Mouse (Mus musculus): ENCODE measurements around the gene Dstyk. TPM values are rescaled to one million over a fixed set of nuclear protein-coding genes. Genes with fewer than 3 reads are reported as not detected.
A peak's percentile ranks its signal among the peaks of the same experiment; 100 is the strongest.

The Dstyk gene
- total RNA-seq, 4 experiments from 2014 or later = 40.9 to 51.7 (median 42.4) TPM

DNA sequence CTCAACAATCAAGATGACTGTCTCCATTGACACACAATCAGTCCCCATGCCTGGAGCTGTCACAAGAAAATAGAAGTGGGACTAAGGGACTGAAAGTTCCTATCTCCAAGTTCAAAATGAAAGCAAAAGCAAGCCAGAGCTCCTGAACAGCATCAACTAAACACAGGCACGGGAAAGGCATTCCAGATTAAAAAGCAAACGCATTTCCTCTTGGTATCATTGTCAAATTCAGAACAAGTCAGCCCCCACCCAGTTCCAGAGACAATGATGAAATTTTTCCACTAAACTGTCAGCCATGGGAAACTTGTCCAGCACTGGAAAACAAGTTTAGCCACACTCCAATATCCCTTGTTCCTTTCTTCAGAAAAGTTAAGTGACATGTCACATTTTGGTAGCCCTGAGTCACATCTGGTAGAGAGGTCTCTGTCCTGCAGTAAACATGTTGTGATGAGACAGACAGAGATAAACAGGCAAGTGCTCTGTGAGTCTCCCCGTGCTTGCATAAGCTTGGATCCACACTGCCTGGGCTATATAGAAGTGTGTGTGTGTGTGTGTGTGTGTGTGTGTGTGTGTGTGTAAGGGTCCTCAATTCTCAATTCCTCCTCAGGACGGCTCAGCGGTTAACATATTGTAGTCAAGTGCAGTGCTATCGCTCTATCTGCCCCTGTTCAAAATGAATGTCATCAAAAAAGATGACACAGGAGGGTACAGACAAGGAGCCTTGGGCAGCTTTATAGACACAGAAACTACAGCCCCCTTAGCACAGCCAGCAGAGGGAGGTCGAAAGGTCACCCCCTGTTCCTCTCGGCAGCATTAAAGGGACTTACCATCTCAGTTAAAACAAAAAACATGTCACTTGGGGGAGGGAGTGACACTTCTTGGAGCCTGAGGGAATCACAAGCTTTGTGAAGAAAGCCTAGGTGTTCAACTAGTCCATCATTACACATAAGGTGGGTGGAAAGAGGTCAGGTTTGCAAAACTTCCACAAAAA, 28.2 kb upstream of the Dstyk start:
- no peak for DNase-seq (ENCODE audit: low spot score in 2 of 2)

DNA sequence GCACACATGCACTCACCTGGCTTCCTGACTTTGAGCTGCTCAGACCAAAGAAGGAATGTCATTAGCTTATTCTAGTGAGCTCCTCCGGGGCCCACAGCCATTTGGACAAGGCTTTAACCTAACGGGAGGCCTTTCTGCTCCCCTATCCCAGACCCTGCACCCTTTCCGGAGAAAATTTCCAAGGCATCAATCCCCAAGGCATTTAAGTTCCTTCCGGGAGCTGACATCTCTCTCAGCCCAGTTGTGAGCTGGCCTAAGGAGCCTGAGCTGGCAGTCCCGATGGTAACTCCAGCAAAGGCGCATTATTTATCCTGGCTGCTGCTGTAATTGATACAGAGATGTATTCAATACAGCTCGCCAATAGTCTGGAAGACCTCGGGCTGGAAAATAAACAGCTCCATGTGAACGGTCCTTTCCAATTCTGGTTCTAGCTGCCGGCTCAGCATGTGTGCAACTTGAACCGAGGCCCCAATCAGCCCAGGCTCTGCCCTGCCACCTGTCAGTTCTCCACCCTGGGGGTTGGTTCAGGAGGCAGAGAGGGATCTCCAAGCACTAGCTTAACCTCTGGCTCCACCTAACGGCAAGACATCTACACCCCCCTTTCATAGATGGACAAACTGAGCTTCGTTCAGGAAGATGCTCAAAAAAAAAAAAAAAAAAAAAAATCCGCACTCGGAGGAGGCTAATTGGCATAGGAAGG, 27.3 kb upstream of the Dstyk start:
- peak; percentile 54 to 74 for DNase-seq (ENCODE audit: low spot score in 2 of 2)

DNA sequence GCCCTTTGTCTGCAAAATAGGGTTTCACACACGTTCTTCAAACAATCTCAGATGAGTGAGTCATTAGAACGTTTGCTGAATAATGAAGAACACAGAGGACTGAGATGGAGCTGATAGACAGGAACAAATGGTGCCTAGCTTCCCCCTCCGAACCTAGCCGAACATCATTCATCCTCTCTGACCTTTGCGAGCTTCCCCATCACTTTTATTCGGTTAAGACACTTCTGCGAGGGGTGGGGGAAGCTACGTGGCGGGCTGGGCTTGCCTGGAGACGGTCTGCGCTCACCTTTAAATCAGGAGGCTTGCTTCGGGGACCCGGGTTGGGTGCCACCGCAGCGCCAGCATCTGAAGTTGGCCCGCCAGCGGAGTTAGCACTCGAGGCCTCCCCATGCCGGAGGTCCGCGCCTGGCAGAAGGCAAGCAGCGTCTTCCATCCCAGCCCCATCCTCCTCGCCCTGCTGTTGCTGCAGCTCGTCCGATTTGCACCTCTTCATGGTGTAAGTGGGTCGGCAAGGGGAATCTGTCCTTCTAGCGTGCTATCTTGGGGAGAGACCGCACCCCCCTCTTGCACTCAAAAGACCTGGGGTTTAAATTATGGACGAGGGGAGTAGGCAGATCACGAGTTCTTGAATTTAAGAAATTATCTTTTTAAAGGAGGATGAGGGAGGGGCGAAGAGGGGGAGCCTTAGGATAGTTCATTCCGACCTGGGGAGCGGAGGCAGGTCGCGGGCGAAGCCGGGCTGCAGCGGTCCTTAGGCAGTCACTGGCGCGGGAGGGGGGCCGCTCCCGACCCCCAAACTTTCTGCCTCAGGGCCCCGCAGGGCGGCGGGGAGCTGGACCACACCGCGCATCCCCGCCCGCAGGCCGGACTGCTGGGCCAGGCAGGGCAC, 26.4 kb upstream of the Dstyk start, which contains the start of gene Tmcc2:
TSS of gene Tmcc2 (minus strand) at position 591 of the 889 bp plus-strand sequence.
- peak in 1 of 2 experiments; percentile 45 for DNase-seq (ENCODE audit: low spot score in 2 of 2)

DNA sequence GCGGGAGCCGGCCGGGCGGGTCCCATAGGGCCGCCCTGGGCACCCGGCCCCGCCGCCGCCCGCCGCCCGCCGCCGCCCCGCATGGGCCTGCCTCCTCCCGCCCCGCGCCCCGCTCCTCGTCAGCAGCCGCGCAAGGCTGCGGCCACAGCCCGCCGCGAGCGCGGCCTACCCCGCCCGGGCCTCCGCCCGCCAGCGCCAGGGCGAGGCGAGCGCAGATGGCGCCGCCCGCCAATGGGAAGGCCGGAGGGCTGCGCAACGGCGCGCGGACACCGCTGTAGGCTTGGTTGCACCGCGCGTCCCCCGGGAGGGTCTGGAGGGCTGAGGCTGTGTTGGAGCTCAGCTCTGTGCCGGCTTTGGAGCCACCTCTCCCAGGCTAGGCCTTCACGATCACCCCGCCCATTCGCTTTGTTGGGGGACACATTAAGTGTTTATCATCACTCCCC, 25.8 kb upstream of the Dstyk start:
- DNase-seq (ENCODE audit: low spot score in 2 of 2) = peak; percentile 55 to 68

DNA sequence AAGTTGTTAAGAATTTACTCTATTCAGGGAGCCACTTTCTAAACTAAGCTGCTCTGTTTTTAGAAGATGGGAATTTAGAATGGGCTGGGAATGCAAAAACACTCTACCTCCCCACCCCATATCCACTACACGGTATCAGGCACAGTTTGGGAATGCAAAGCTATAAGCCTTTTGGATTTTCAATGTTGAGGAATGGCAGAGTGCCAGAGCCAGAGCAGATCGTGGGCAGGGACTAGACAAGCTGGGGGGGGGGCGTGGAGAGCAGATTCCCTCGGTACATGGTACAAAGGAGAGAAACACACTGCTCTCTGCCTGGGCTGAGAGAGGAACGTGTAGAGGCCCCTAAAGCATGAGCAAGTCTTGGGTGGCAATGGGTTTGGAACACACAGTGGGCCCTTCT, 24.5 kb upstream of the Dstyk start:
- no peak for DNase-seq (ENCODE audit: low spot score in 2 of 2)

DNA sequence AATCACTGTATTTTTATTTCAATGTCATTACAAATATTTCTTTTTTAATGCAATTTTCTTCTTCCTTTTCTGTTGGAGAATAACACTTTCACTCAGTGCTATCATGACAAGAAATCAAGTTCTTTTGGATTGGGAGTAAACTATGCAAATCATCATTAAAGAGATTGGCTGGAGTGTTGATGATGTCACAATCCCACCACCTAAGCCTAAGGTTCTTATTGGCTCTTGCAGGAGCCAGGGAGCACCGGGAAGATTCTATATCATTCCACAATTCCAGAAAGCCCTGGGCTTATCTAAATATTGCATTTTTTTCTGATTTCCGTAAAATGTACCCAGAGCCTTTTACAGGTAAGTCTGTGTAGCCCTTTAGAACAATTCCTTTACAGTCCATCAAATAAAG, 20.6 kb upstream of the Dstyk start:
- DNase-seq (ENCODE audit: low spot score in 2 of 2) = no peak

DNA sequence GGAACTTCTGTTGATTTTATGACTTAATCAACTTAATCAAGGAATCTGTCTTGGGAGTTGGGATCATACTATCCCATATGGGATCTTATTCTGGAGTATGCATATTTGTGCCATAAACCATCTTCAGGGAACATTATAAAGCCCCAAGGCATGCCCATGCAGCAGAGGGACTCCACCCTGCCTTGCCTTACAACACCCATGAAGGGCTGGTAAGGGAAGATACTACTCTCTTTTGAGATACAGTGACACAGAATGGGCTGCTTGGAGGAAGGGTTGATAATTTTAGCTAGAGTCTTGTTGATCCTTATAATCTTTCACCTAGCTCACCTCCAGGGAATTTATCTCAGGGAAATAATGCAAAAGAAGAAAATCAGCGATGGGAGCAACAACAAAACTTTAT, 16.8 kb upstream of the Dstyk start:
- no peak for DNase-seq (ENCODE audit: low spot score in 2 of 2)

DNA sequence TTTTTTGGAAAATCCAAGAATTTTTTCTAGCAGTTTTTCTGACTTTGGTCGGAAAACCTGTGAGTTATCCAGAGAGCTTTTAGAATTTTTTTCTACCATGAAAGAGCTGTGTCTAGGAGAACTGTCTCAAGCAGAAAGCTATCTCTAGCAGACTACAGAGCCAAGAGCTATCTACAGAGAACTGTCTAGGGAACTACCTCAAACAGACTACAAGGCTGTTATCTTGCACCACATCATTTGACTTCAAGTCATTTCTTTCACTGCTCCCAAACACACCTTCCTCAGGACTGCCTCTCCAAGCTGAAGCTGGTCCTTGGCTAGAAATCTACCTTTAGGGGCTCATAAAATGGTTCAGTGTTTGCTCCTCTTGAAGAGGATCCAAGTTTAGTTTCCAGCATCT, 15.5 kb upstream of the Dstyk start:
- no peak for DNase-seq (ENCODE audit: low spot score in 2 of 2)

DNA sequence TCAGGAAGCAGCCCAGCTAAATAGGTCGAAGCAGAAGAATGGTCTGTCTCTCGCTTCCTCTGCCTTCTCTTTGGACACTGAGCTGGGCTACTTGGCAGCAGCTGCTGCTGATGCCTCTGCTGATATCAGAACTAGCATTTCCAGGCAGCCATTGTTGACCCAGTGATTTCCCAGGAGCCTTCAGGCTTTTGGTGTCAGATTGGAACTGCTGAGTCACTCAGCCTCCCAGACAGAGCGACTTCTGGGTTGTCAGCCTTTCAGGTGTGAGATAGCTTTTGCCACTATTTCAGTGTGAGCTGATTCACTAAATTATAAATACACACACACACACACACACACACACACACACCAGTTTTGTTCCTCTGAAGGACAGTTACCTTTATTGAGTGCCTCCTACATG, 6.7 kb upstream of the Dstyk start:
- DNase-seq (ENCODE audit: low spot score in 2 of 2) = no peak

DNA sequence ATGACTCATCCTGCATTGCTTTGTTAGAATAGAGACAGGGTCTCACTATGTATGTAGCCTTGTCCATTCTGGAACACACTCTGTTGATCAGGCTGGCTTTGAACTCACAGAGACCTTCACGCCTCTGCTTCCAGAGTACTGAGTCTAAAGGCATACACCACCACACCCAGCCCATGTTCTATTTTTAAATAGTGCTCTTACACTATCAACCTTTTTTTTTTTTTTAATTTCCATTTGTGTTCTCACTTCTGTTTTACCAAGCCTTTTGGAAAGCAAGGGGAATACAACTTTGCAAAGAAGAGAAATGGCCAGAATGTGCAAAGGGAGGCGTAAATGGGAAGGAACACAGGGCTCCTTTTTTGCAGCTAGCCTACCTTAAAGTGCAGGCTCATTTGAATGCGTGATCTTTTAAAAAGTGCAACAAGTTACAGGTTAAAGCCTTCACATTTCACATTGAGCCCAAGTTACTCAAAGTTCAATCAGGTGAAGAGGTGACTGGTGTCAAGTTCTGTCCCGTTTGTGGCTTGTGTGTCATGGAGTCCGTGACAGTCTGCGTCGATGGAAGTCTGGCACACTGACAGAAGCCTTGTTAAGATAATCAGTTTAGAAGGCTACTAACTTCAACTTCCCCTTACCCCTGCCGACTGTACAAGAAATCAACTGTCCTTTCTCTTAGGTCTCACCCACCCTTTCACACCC, 962 bp upstream of the Dstyk start:
- no peak for DNase-seq (ENCODE audit: low spot score in 2 of 2)

DNA sequence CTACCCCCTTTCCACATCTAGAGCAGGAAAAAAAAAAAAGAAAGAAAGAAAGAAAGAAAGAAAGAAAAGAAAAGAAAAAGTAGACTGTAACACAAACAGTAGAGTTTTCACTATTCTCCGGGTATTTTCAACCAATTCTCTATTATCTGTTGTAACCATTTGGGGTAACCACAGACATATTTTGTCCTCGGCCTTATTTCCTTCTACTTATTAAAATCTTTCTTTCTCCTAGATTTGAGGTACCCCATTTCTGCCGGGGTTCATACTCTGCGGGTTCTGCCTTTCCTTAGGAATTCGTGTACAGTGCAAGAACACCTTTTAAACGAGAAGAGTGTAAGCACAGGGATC, 438 bp upstream of the Dstyk start:
- no peak for DNase-seq (ENCODE audit: low spot score in 2 of 2)

DNA sequence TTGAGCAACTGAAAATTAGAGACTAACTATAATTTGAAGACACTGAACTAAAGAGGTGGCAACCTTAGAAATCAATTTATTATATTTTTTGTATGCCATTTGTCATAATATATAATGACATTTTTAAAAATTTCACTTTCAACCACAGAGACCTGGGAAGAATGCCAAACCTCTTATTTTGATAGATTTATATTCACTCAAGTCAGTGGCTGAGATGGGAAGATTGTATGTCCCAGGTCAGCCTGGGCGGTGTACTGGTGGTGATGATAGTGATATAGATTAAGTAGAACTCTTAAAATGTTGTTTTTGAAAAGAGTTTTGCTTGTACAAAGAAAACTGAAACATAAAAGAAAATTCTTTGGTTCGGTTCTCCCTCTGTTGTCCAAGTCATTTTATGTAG, 2.9 kb downstream of the Dstyk start:
- no peak for DNase-seq (ENCODE audit: low spot score in 2 of 2)

DNA sequence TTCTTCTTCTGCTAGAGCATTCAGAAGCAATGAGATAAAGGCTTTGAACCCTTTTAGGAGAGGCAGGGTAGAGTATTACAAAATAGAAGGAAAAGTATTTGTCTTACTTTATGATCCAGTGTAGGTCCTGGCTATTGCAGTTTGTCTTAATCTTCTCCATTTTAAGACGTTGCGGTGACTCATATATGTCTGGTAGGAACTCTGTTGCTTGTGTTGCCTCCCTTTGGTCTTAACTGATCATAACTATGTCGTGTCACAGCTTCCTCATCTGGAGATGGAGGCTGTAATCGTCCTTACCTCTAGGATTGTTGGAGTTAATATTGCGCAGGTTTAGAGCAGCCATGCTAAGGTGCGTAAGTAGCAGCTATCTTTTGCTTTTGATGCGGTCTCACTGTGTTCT, 3.3 kb downstream of the Dstyk start:
- no peak for DNase-seq (ENCODE audit: low spot score in 2 of 2)

DNA sequence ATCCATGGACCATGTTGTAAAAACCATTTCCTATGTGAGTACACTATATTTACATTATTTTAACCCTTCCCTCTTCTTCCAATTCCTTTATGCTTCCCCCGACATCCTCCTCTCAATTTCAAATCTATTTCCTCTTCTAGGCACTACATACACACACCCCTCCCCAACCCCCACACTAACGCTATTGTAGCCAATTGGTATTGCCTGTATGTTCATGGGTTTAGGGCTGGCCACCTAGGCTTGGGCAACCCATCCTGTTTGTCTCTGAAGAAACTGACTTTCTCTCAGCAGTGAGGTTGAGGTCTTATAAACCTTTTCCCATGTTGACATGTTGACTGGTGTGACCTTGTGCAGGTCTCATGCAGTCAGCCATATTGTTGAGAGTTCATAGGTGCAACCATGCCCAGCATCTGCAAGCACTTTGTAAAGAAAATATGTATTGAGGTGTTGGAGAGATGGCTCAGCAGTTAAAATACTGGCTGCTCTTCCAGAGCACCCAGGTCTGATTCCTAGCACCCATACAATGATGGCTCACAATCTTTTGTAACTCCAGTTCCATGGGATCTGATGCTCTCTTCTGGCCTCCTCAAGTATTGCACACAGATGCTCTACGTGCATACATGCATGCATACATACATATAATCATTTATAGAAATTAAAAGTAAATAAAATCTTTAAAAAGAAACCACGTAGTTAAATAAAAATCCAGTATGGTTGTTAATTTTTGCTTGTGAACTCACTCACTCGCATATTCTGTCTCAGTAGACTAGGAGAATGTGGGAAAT, 5.7 kb downstream of the Dstyk start:
- no peak for DNase-seq (ENCODE audit: low spot score in 2 of 2)

DNA sequence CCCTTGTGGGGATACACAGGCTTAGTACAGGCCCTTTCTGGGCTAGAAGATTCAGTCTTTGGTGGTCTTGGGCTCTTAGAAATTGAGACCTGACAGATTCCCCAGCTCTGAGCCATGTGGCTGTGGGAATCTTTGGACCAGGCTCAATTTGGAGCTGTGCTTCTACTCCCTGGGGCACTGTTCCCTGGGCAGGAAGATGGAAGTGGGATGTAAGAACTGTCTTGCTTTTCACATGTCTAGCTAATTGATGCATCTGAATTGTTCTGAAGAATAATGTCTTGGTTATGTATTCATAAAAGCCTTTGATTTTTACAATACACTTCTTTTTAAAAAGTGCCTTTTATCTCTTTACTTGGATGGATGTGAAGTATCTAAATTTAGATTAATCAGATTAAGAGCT, 8.2 kb downstream of the Dstyk start:
- DNase-seq (ENCODE audit: low spot score in 2 of 2) = no peak

DNA sequence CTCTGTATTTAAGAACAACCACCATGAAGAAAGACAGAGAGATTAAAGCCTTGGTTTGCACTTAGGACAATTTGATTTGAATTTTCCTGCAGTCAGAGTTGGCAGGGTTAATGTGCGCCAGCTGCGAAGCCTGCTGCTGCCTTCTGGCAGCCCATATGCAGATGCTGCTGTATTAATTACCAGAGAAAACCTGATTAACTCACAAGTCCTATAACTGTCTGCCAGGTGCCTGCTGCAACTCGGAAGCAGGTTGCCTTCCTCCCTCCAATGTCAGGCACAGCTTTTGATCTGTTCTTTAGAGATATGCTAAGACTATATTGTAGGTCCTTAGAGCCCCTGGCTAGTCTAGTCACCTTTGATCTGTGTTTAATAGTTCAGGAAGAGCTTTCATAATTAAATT, 13.5 kb downstream of the Dstyk start:
- no peak for DNase-seq (ENCODE audit: low spot score in 2 of 2)

DNA sequence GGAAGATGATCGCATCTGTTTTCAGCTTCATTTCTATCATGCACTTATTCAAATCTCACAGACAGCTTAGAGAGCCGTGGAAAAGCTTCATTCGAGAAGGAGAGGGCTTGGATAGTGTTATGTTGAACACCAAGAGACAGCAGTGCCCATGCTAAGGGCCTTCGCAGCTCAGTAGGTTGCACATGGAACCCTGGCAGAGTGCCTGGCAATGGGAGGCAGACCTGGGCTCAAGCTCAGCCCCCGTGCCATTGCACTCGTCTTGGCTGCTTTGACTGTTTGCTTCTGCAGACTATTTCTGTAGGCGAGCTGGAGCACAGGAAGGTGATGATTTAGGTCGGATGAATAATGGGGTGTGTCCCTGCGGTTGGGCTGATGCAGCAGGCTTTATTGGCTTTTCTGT, 14.4 kb downstream of the Dstyk start:
- peak; percentile 25 to 50 for DNase-seq (ENCODE audit: low spot score in 2 of 2)

DNA sequence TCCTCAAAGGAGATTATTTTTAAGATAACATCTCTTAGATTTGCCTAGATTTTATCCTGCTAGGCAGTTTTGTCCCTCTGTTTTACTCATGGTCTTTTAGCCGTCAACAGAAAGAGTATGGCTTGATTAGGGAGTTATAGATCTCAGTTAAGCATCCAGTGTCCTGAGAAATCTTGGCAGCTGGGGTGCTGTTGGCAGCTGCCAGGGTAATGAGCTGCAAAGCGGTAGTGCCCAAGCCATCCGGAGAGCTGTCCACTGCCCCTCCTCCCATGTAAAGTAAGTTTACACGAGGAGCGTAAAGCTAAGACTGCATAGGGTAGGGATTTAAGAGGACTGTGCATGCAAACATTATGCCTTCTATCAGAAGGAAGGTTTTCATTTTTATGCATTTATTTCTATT, 16.0 kb downstream of the Dstyk start:
- no peak for DNase-seq (ENCODE audit: low spot score in 2 of 2)

DNA sequence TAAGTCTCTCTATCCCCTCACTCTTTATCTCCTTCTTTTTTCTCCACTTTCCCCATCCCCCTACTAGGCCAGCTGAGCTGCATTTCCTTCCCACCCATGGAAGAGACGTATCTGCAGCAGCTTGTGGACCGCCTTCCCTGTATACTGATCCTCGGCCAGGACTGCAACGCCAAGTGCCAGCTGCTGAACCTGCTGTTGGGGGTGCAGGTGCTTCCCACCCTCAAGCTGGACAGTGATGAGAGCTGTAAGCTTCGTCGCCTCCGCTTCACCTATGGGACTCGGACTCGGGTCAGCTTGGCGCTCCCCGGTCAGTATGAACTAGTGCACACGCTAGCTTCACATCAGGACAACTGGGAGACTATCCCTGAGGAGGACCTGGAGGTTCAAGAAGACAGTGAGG, 16.7 kb downstream of the Dstyk start:
- no peak for DNase-seq (ENCODE audit: low spot score in 2 of 2)

DNA sequence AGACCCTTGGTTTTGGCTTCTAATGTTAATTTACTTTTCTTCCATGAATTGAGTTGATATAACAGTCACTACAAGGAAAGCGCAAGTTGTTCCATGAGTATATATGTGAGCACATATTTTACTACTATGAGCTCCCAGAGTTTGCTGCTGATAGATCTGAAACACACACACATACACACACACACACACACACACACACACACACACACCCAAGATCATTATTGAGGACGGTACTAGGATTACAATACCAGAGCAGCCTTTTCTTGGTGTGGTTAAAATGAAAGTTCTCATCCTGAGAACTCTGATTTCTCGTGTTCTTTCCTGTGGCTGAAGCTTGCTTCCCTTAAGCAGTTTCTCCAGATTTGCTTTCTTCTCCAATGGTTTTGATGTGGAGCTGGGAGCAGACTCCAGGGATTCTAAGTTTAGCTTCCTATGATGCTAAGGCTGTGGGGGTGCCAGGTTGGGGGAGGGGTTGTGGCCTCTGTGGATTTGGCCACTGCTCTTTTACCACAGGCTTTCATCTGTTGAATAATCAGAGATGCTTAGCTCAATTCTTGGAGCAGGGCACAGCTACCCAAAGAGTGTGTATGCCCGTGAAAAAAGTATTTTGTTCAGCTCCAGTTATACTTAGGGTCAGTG, 19.1 kb downstream of the Dstyk start:
- DNase-seq (ENCODE audit: low spot score in 2 of 2) = no peak

All from left cerebral cortex, adult 8-10 months (tissue).